Mouse (Mus musculus) monocyte, adult 5-6 weeks (primary cell): Measurements from ENCODE around the gene Tent5a. TPM values are rescaled to one million over a fixed set of nuclear protein-coding genes. Genes with fewer than 3 reads are reported as not detected.

Source experiments
- ATAC-seq: fragments of 153-309, 156-312 bp; replicated peaks from 2 replicates; pipeline ENCODE4 v1.8.0; 2017; ENCODE audit warnings: mild to moderate bottlenecking; ENCODE audit not compliant: low TSS enrichment, insufficient number of reproducible peaks, severe bottlenecking, poor library complexity, low FRiP score
- total RNA-seq: library from RNA; stranded (forward); fragments of 200-1000, 200-491, 200-594 nt; gene quantifications from 3 replicates; pipeline ENCODE4 v1.2.3, GENCODE M21; 2017

The Tent5a gene
- total RNA-seq, 1 experiment from 2014 or later, result 68.4 TPM

GRCm38 (mm10) chr9:85324158-85324875 lies 2.8 kb downstream of the Tent5a start:
- no peak for ATAC-seq

- ATAC-seq, result no peak
Measured at GRCm38 (mm10) chr9:85320167-85320951, 6.8 kb downstream of the Tent5a start.

DNA sequence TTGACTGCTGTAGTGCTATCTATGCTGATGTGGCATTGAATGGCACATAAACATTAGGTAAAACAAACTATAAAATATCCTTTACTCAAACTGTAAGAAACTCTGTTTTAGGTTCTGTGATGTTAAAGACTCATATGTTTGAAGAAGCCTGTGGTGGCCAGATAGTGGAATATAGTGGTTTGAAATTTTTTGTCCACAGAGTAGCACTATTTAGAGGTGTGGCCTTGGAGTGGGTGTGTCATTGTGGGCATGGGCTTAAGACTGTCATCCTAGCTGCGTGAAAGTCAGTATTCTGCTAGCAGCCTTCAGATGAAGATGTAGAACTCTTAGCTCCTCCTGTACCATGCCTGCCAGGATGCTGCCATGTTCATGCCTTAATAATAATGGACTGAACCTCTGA lies 11.0 kb downstream of the Tent5a start:
- no peak for ATAC-seq

DNA sequence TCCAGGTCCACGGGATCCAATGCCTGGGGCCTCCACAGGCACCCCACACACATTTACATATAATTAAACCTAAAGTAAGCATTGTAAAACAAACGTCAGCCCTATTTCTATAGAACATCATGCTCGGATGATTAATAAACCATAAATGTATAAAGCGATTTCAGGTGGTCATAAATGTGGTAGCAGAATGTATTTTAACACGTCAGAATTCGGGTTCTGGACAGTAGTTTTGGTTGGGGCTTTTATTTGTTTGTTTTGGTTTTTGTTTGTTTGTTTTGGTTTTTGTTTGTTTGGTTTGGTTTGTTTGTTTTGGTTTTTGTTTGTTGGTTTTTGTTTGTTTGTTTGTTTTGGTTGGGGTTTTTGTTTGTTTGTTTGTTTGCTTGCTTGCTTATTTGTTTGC lies 14.7 kb downstream of the Tent5a start, which contains the start of gene Gm11114:
Gm11114 (plus strand) TSS at position 301 of the 400 bp plus-strand sequence.
- ATAC-seq, result no peak

- ATAC-seq, result no peak
Measured at GRCm38 (mm10) chr9:85303378-85303777, 23.8 kb downstream of the Tent5a start.

GRCm38 (mm10) chr9:85302849-85303248 lies 24.3 kb downstream of the Tent5a start:
- ATAC-seq, result no peak

DNA sequence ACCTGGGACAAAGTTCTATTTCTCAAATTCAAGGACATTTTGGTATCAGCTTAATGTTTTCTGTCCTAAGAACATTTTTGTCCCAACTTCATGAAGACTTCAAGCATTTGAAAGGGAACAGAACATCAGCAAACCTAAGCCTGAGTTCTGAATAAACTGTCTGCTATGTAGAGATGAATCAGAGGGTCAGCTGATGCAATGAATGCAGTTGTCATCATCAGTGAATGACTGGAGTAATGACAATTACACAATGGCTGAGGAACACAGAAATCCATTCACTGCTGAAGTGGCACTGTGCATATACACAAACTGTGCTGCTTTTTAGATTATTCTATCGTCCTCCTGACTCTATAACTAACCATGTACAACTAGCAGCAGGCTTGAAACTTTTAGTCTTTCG lies 53.0 kb downstream of the Tent5a start:
- no peak for ATAC-seq

Other genes with a start within 250 kb of the Tent5a start
- gene Gm11114, start 14.6 kb downstream of the Tent5a start, total RNA-seq, result not detected in 3 replicates